Mouse (Mus musculus): ENCODE data around the gene Marc2. TPM values are rescaled to one million over a fixed set of nuclear protein-coding genes. Genes with fewer than 3 reads are reported as not detected.

The Marc2 gene
- polyA plus RNA-seq, 1 experiment from 2014 or later, result 148 TPM

DNA sequence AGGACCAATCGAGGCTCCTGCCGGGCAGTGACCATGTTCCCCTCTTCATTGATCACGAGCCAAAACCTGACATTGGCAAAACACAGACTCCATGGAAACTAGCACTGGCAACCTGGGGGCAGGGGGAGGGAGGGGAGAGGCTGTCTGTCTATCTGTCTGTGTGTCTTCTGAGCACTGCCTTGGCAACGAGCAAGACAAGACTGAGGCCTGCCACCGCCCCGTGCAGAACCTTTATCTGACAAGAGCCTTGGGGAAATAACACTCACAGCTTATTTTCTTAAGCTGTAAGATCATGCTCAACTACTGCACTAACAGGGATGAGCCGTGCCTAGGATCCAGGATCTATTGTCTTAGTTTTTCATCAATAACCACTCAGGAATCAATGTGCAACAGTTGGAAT is 39.1 kb downstream of the Marc2 start:
- peaks cover 27% of the 10 kb centered on the region for H3K27me3 ChIP-seq (ENCODE audit: control insufficient read depth, insufficient read depth, low read length)
- H3K9me3 ChIP-seq (ENCODE audit: control insufficient read depth, low read length), result no peaks in the 10 kb centered on the region
- H3K4me2 ChIP-seq (ENCODE audit: low read length), result no peak overlapping the region
- no peak overlapping the region for H3K9ac ChIP-seq (ENCODE audit: low read length)
- peaks cover 4 to 8% of the 10 kb centered on the region in 2 experiments; a peak in 3 of 4 replicates for H3K4me1 ChIP-seq (ENCODE audit: control insufficient read depth in 2 of 2, insufficient read depth in 2 of 2, low read length in 2 of 2)
- H3K36me3 ChIP-seq (ENCODE audit: control insufficient read depth, insufficient read depth, low read length), result no peaks in the 10 kb centered on the region
- 61% methylated on average over 7 of the region's 7 CpGs for WGBS
- H3K4me3 ChIP-seq (ENCODE audit: control insufficient read depth in 1 of 2, insufficient read depth in 1 of 2, low read depth in 1 of 2, low read length in 2 of 2), result no peak overlapping the region
- H3K27ac ChIP-seq (replicated peaks in 1 of 2; ENCODE audit: control insufficient read depth in 1 of 2, insufficient read depth in 1 of 2, low read depth in 2 of 2, low read length in 2 of 2), result no peak overlapping the region
- no peak for ATAC-seq (ENCODE audit: insufficient number of reproducible peaks, insufficient read depth, low FRiP score, low read depth)

DNA sequence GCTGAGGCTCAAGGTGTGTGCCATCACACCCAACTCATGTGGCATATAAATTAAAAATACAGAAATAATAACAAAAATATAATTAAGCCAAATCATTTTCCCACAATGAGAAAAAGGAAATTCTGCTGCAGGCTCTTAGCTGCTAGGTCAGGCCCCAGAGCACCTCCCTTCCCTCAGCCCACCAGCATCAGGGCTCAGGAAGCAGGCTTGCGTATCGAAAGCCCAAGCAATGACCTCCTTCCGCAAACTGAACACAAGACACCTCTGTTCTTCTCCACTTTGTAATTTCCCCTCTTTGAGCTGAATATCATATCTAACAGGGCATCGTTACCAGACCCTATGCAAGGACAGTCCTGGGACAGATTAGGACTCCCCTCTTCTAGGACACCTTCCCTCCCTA is 40.5 kb downstream of the Marc2 start:
- 84% methylated on average over 4 of the region's 4 CpGs for WGBS
- Histone ChIP-seq H3K36me3 (ENCODE audit: control insufficient read depth, insufficient read depth, low read length) (no peaks in the 10 kb centered on the region), H3K9me3 (ENCODE audit: control insufficient read depth, low read length) (0 out of 2 replicates have a peak, but pooled peaks cover 3% of the 10 kb centered on the region), H3K27ac (replicated peaks in 1 of 2; ENCODE audit: control insufficient read depth in 1 of 2, insufficient read depth in 1 of 2, low read depth in 2 of 2, low read length in 2 of 2) (no peak overlapping the region), H3K27me3 (ENCODE audit: control insufficient read depth, insufficient read depth, low read length) (peaks cover 15% of the 10 kb centered on the region), H3K9ac (ENCODE audit: low read length) (no peak overlapping the region), H3K4me2 (ENCODE audit: low read length) (no peak overlapping the region), H3K4me3 (ENCODE audit: control insufficient read depth in 1 of 2, insufficient read depth in 1 of 2, low read depth in 1 of 2, low read length in 2 of 2) (no peak overlapping the region), H3K4me1 (ENCODE audit: control insufficient read depth in 2 of 2, insufficient read depth in 2 of 2, low read length in 2 of 2) (peaks cover 2% of the 10 kb centered on the region in 2 experiments; a peak in 3 of 4 replicates)
- ATAC-seq (ENCODE audit: insufficient number of reproducible peaks, insufficient read depth, low FRiP score, low read depth), result no peak

DNA sequence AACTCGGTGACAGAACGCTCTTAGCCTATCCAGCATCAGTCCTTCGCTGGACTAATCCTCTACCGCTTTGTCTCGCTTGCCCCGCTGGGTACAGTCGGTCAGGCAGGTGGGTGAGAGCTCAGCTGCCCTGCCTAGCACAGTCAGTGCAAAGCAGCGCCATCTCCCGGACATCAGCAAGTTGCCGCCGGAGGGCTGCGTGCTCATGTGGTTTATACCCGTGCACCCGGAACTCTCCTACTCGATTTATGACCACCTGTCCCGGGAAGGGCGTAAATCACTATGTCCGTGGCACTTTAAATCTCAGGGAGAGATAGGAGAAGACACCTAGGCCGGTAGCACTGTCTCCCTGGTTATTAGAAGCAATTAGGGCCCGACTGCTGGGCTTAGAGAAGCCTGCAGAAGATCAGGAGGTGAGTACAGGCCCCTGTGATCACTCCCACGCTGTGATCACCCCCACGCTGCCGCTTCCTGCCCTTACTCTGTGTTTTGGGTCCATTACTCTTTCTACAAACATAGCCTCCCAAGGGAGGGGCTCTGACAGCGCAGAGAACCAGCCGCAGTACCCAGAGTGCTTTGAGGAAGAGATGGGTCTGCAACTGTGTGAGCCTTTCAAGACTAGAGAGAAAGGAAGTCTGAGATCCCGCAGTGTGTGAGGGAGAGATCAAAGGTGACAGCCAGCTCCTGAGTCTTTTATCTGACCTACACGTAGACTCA is 52.9 kb downstream of the Marc2 start:
- Histone ChIP-seq H3K4me2 (ENCODE audit: low read length) (peak overlapping the region; percentile 45), H3K27me3 (ENCODE audit: control insufficient read depth, insufficient read depth, low read length) (no peaks in the 10 kb centered on the region; the same call in 1 of the 2 replicates), H3K9ac (ENCODE audit: low read length) (no peak overlapping the region), H3K9me3 (ENCODE audit: control insufficient read depth, low read length) (0 out of 2 replicates have a peak, but pooled peaks cover 4% of the 10 kb centered on the region), H3K27ac (replicated peaks in 1 of 2; ENCODE audit: control insufficient read depth in 1 of 2, insufficient read depth in 1 of 2, low read depth in 2 of 2, low read length in 2 of 2) (no peak overlapping the region), H3K4me1 (ENCODE audit: control insufficient read depth in 2 of 2, insufficient read depth in 2 of 2, low read length in 2 of 2) (no peaks in the 10 kb centered on the region; a peak in 1 of 4 replicates), H3K36me3 (ENCODE audit: control insufficient read depth, insufficient read depth, low read length) (no peaks in the 10 kb centered on the region), H3K4me3 (ENCODE audit: control insufficient read depth in 1 of 2, insufficient read depth in 1 of 2, low read depth in 1 of 2, low read length in 2 of 2) (no peak overlapping the region)
- no peak for ATAC-seq (ENCODE audit: insufficient number of reproducible peaks, insufficient read depth, low FRiP score, low read depth)
- 17% methylated on average over 27 of the region's 27 CpGs for WGBS

DNA sequence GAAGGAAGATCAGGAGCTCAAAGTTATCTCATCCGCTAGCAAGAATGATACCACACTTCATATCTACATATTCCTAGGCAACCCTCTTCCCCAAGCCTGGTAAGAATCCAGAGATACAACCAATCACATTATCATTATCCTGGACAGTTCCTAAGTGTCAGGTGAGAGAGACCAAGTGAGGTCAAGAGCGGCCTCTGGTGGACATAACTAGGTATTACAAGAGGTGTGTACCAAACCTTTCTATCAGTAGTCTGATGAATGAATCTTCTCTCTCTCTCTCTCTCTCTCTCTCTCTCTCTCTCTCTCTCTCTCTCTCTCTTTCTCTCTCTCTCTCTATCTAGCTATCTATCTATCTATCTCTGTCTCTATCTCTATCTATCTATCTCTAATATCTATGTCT is 55.1 kb downstream of the Marc2 start:
- H3K27ac ChIP-seq (replicated peaks in 1 of 2; ENCODE audit: control insufficient read depth in 1 of 2, insufficient read depth in 1 of 2, low read depth in 2 of 2, low read length in 2 of 2), result no peak overlapping the region
- H3K9me3 ChIP-seq (ENCODE audit: control insufficient read depth, low read length), result no peaks in the 10 kb centered on the region
- H3K9ac ChIP-seq (ENCODE audit: low read length), result no peak overlapping the region
- no peak for ATAC-seq (ENCODE audit: insufficient number of reproducible peaks, insufficient read depth, low FRiP score, low read depth)
- no peak overlapping the region for H3K4me3 ChIP-seq (ENCODE audit: control insufficient read depth in 1 of 2, insufficient read depth in 1 of 2, low read depth in 1 of 2, low read length in 2 of 2)
- WGBS, result 4% methylated on average over 2 of the region's 2 CpGs
- H3K36me3 ChIP-seq (ENCODE audit: control insufficient read depth, insufficient read depth, low read length), result no peaks in the 10 kb centered on the region
- no peak overlapping the region for H3K4me2 ChIP-seq (ENCODE audit: low read length)
- H3K4me1 ChIP-seq (ENCODE audit: control insufficient read depth in 2 of 2, insufficient read depth in 2 of 2, low read length in 2 of 2), result no peaks in the 10 kb centered on the region; a peak in 1 of 4 replicates
- no peaks in the 10 kb centered on the region; the same call in 1 of the 2 replicates for H3K27me3 ChIP-seq (ENCODE audit: control insufficient read depth, insufficient read depth, low read length)

DNA sequence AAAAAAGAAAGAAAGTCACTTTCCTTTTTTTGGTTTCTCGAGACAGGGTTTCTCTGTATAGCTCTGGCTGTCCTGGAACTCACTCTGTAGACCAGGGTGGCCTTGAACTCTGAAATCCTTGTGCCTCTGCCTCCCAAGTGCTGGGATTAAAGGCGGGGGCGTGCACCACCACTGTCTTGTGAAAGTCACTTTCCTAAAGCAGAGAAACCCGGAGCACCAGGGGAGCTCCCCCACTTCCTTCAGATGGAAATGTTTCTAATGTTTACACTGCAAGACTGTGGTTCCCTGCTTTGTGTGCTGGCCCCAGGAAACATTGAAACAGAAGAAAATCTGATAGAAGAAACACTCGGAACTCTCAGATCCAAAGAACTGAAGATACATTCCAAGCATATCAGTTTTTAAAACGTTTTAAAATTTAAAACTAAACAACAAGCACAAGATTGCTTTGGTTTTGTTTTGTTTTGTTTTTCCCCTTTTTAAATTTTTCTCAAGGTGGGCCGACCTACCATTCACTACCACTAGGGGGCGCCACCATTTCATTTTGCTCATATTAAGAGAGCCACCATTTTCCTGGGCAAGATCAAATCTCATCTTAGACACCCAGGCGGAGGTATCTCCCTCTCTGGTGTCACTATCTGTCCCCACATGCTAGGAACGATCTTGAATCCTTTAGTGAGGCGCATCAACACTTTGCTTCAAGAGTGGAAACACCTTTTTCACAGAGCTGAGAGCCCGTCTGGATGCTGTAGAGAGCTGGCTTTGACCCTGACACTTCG is 59.7 kb downstream of the Marc2 start:
- WGBS, result 58% methylated on average over 13 of the region's 13 CpGs
- H3K4me3 ChIP-seq (ENCODE audit: control insufficient read depth in 1 of 2, insufficient read depth in 1 of 2, low read depth in 1 of 2, low read length in 2 of 2), result no peak overlapping the region
- no peak for ATAC-seq (ENCODE audit: insufficient number of reproducible peaks, insufficient read depth, low FRiP score, low read depth)
- H3K4me2 ChIP-seq (ENCODE audit: low read length), result no peak overlapping the region
- H3K36me3 ChIP-seq (ENCODE audit: control insufficient read depth, insufficient read depth, low read length), result no peaks in the 10 kb centered on the region
- no peaks in the 10 kb centered on the region for H3K9me3 ChIP-seq (ENCODE audit: control insufficient read depth, low read length)
- H3K27me3 ChIP-seq (ENCODE audit: control insufficient read depth, insufficient read depth, low read length), result no peaks in the 10 kb centered on the region; the same call in 1 of the 2 replicates
- no peaks in the 10 kb centered on the region for H3K4me1 ChIP-seq (ENCODE audit: control insufficient read depth in 2 of 2, insufficient read depth in 2 of 2, low read length in 2 of 2)
- H3K27ac ChIP-seq (replicated peaks in 1 of 2; ENCODE audit: control insufficient read depth in 1 of 2, insufficient read depth in 1 of 2, low read depth in 2 of 2, low read length in 2 of 2), result no peak overlapping the region
- H3K9ac ChIP-seq (ENCODE audit: low read length), result no peak overlapping the region

DNA sequence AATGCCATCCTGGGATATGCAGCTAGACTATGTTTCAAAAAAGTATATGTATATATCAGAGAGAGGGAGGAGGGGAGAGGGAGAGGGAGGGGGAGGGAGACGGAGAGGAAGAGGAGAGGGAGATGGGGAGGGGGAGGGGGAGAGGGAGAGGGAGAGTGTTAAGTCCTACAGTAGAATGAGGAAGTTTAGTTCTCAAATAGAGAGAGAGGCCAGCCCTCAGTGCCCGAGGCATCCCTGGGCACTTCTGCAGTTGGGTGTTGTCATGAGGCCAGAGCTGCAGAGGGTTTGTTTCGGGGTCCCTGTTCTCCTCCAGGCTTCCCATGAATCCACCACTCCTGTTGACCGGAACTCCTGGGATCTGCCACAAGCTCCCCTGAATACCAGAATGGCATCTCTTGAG is 62.6 kb downstream of the Marc2 start:
- Histone ChIP-seq H3K9me3 (ENCODE audit: control insufficient read depth, low read length) (no peaks in the 10 kb centered on the region), H3K36me3 (ENCODE audit: control insufficient read depth, insufficient read depth, low read length) (no peaks in the 10 kb centered on the region), H3K27me3 (ENCODE audit: control insufficient read depth, insufficient read depth, low read length) (no peaks in the 10 kb centered on the region), H3K27ac (replicated peaks in 1 of 2; ENCODE audit: control insufficient read depth in 1 of 2, insufficient read depth in 1 of 2, low read depth in 2 of 2, low read length in 2 of 2) (no peak overlapping the region), H3K4me3 (ENCODE audit: control insufficient read depth in 1 of 2, insufficient read depth in 1 of 2, low read depth in 1 of 2, low read length in 2 of 2) (no peak overlapping the region), H3K4me1 (ENCODE audit: control insufficient read depth in 2 of 2, insufficient read depth in 2 of 2, low read length in 2 of 2) (no peaks in the 10 kb centered on the region), H3K9ac (ENCODE audit: low read length) (no peak overlapping the region), H3K4me2 (ENCODE audit: low read length) (no peak overlapping the region)
- ATAC-seq (ENCODE audit: insufficient number of reproducible peaks, insufficient read depth, low FRiP score, low read depth), result no peak
- 73% methylated on average over 4 of the region's 4 CpGs for WGBS

DNA sequence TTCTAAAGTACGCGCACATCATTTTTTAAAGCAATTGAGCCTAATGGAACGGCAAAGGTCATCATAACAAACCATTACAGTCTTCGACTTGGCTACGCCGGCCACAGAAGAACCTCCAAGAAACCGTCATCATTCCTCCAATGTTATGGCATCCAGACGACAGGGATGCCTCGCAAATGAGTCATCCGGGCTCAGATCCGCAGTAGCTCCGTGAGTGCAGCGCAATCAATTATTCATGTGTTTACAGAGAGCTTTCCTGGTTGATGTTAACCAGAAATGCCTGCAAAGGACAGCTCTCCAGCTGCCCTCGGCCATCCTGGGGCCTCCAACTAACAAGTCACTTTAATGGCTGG is 64.1 kb downstream of the Marc2 start:
- Histone ChIP-seq H3K36me3 (ENCODE audit: control insufficient read depth, insufficient read depth, low read length) (no peaks in the 10 kb centered on the region), H3K27me3 (ENCODE audit: control insufficient read depth, insufficient read depth, low read length) (no peaks in the 10 kb centered on the region), H3K4me3 (ENCODE audit: control insufficient read depth in 1 of 2, insufficient read depth in 1 of 2, low read depth in 1 of 2, low read length in 2 of 2) (no peak overlapping the region), H3K9me3 (ENCODE audit: control insufficient read depth, low read length) (no peaks in the 10 kb centered on the region), H3K4me2 (ENCODE audit: low read length) (no peak overlapping the region), H3K9ac (ENCODE audit: low read length) (no peak overlapping the region), H3K4me1 (ENCODE audit: control insufficient read depth in 2 of 2, insufficient read depth in 2 of 2, low read length in 2 of 2) (no peaks in the 10 kb centered on the region), H3K27ac (replicated peaks in 1 of 2; ENCODE audit: control insufficient read depth in 1 of 2, insufficient read depth in 1 of 2, low read depth in 2 of 2, low read length in 2 of 2) (no peak overlapping the region)
- ATAC-seq (ENCODE audit: insufficient number of reproducible peaks, insufficient read depth, low FRiP score, low read depth), result no peak
- WGBS, result 42% methylated on average over 14 of the region's 14 CpGs
